Mouse (Mus musculus) activated CD4-positive, CD25-positive, alpha-beta regulatory T cell (primary cell): ENCODE results near the gene Bche. TPM values are rescaled to one million over a fixed set of nuclear protein-coding genes. Genes with fewer than 3 reads are reported as not detected.

Experiments used
- polyA plus RNA-seq, 2 experiments: library from polyadenylated mRNA; unstranded; fragments of 100-300 nt; shearing (Covaris generic); gene quantifications; one replicate each; pipeline ENCODE4 v1.2.1; 2017

Gene Bche
- polyA plus RNA-seq: not detected

DNA sequence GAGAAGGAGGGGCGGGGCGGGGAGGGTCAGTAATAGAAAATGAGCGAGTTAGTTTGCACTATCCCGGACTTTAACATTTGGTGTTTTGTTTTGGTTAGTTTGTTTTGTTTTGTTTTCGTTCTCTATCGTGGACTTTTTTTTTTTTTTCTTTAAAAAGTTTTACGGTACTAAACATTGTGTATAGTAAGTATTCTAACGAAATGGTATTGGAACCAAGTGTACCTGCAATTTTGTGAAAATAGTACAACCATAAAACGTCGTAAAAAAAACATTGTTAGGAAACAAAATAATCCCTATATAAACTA lies at the start of gene Bche:
Bche (minus strand) TSS at position 6 of the 305 bp plus-strand sequence.

